Mouse (Mus musculus): Measurements from ENCODE around the gene Arhgef28.

DNA sequence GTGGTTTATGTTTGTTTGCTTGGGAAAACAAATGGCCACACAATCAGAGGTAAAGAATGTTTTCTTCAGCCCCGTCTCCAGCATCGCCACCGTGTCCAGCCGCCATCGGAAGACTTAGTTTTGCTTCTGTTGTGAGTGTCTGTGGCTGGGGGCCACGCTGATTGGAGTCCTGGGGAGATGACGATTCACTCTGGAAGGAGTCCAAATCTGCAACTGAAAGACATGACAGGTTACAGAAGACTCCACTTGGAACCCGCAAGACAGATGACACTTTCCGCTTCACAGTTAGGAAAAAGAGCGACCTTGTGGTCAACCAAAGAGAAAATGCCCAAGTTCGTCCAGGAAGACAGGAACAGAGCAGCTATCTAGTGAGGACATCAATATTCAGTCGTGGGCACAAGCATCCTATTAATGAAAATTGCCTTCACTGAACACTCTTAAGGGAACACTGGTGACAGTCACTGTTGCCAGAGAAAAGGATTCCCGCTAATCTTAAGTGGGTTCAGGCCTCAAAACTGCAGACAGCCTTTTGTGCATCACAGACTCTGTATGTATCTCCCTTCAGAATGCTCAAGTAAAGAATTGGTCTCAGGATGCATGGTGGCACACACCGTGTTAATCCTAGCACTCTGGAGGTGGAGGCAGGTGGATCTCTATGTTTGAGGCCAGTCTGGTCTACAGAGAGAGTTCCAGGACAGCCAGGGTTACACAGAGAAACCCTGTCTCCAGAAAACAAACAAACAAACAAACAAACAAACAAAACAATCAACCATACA lies 306.4 kb downstream of the Arhgef28 start:
- no peak for TF ChIP-seq POLR2A (IDR thresholded peaks at IDR 0.05; ENCODE audit: low read depth, low read length)
- no peak for TF ChIP-seq CTCF (IDR thresholded peaks at IDR 0.05; ENCODE audit: borderline replicate concordance, insufficient read depth, low read length)
